Mouse (Mus musculus) forelimb bud, embryonic 11.5 days (tissue): Measurements from ENCODE around the gene Psmc1.

ENCODE experiments used
- DNase-seq: peaks from one replicate; pipeline ENCODE4 v3.0.0-alpha.2; 2012; ENCODE audit warnings: low read depth, low spot score

The Psmc1 gene

DNA sequence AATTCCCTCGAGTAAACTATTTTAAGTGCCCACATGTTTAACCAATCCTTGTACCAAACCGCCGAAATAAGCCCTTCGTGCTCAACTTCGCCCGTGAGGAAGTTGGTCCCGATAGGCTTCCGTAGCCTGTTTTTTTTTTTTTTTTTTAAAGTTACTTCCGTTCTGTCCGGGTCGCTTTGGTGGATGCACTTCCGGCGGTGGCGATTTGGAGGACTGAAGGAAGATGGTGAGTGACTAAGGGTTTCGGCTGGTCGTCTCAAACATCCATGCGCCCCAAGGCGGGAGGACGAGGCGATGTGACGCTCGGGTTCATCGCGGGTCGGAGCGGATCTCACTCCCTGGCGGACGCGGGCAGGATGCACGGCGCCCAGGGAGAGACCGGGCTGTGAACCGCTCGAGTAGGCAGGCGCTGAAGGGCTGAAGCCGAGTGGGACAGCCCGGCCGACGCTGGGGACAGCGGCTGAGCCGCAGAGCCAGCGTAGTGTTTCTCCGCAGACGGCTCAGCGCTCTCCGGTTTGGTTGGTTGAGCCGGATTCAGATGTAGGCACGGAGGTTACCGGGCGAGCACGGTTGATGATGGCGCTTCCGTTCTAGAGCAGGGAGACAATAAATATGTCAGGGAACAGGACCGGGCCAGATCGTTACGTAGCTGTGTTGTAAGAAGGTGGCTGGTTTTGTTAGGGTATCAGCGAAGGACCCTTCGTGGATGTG is at the start of gene Psmc1:
Psmc1 (plus strand) TSS at position 169 of the 711 bp plus-strand sequence.
- DNase-seq = peak; percentile 95

- no peak for DNase-seq
Observed at GRCm38 (mm10) chr12:100061071-100061470, 48.9 kb upstream of the Psmc1 start.

- no peak for DNase-seq
Observed at GRCm38 (mm10) chr12:100061826-100062225, 48.1 kb upstream of the Psmc1 start.

DNA sequence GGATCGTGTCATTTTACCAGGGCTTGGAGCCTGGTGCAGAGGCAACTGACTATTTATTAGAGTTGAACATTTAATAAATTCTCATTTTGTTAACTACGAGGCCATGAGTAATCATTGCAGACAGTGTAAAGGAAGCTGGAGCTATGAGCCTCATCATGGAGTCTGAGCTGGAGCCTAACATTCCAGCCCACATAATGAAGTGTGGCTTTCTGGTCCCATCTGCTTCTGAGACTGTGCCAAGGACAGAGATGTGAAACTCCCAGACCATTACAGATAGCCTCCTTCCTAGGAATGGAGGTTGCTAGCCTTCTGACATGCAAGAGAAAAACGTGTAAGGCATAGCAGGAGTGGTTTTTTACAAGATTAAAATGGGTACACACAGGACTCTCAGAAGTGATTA is 47.4 kb upstream of the Psmc1 start:
- DNase-seq = no peak

DNA sequence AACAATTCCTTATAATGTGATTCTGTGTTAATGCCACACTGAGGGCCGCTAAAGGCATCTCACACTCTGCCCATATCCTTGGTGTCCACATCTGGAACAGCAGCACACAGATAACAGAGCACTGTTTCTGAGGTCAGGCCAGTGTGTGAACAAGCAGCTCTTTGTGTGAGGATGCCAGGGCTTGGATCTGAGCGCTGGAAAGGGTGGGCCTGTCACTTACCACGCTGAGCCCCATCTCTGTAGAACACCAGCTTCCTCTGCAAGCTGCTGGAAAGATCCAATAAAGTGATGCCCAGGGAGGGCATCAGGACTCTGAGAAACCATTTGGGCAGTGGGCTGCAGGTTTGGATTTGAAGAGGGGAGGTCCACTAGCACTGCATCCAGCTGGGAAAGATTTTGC is 44.8 kb upstream of the Psmc1 start:
- no peak for DNase-seq

DNA sequence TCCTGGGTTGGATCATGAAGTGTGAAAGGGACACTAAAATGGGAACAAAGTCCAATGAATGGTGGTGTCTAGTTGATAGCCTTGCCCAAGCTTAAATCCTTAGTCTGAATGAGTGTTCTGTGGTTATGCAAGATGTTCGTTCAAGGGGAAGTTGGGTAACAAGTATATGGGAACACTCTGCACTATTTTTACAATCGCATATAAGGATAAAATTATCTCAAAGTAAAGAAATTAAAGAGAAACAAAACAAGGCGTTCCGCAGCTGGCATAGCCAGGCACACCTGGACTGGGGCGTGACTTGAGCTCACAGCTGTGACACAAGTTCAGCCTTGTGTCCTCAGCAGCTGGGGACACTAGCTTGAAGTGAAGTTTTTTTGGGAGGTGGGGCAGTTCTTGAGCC is 42.5 kb upstream of the Psmc1 start:
- DNase-seq = no peak

- no peak for DNase-seq
Observed at GRCm38 (mm10) chr12:100073201-100073672, 36.7 kb upstream of the Psmc1 start.

DNA sequence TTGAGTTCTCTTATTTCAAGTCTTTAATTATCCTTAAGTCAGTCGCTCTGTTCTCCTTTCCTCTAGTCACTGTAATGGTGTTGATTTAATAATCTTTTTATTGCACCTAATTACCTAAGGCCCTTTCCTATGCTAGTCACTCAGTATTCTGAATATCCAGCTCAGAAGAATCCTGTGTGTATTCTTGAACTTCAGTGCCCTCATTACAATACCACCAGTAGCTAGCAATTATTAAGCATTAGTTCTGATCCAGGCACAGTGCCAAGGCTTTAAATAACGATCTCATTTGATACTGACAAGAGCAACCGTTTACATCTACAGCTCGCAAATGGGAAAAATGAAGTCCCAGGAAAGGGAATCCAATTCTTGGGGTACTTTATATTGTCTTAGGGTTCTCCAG is 34.2 kb upstream of the Psmc1 start:
- DNase-seq = no peak

GRCm38 (mm10) chr12:100079636-100080286 is 30.2 kb upstream of the Psmc1 start:
- no peak for DNase-seq

DNA sequence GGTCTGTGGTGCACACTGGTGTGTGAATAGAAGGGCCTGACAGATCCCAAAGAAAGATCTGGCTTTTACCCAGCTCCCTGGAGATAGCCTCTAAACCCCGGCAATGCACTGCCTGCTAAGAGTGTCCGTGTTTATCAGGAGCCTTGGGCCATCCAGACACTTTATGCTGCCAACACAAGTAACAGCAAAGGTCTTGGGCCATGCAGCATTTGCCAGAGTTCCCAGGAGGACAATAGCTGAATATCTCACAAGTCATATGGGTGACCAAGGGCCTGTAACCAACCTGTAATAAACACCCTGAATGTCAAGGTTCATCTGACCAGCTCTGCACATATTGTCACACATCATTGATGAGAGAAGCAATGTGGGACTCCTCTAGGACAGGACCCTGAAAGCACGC is 21.9 kb upstream of the Psmc1 start:
- no peak for DNase-seq

DNA sequence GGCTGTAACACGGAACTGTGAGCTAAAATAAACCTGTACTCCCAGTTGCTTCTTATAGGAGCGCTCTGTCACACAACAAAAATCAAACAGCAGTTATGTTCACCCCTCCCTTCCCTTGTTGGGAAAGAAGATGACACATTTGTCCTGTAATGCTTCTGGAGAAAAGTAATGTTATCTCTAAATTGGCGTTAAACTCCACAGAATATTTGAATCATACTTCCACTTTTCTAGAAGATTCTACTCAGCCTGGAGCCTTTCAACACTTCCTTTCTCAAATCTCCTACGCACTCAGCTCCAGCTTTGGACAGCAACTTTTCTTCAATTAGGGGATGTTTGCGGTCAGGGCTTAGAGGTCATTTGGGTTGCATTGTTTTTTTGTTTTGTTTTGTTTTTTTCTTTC is 20.7 kb upstream of the Psmc1 start:
- DNase-seq = no peak

- DNase-seq = no peak
Observed at GRCm38 (mm10) chr12:100090750-100091149, 19.2 kb upstream of the Psmc1 start.

DNA sequence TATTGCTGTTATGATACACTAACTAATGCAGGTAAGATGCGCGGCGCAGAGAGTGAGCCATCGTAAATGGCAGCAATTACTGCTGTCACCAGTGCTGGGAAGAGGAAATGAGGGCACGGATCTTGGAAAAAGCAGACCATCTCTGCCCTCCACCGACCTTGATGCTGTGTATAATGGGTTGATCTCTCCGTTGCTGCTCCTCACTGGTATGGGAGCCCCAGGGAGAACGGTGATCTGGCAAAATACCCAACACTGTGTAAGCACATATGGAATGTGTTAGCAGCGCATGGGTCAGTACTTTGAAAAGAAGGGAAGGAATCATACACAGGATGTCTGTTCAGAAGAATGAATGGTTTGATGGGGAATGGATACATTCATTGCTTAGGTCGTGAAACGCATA is 16.9 kb upstream of the Psmc1 start:
- DNase-seq = no peak

- DNase-seq = no peak
Observed at GRCm38 (mm10) chr12:100099971-100100706, 9.8 kb upstream of the Psmc1 start.

DNA sequence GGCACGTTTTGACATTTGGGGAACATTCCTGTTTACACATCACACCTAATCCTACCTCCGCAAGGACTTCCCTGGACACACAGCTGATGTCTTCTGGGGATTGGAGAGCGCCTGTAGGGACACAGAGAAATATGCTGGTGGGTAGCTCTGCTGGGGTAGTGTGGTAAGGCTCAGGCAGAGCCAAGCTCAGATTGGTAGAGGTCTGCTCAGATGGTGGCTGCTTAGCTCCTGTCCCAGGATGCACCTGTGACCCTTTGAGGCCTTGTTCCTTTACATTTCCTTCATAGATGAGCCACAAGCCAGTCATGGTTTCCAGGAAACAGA is 9.3 kb upstream of the Psmc1 start:
- DNase-seq = no peak

GRCm38 (mm10) chr12:100101651-100102050 is 8.3 kb upstream of the Psmc1 start:
- no peak for DNase-seq

GRCm38 (mm10) chr12:100104530-100104929 is 5.4 kb upstream of the Psmc1 start:
- DNase-seq = no peak

DNA sequence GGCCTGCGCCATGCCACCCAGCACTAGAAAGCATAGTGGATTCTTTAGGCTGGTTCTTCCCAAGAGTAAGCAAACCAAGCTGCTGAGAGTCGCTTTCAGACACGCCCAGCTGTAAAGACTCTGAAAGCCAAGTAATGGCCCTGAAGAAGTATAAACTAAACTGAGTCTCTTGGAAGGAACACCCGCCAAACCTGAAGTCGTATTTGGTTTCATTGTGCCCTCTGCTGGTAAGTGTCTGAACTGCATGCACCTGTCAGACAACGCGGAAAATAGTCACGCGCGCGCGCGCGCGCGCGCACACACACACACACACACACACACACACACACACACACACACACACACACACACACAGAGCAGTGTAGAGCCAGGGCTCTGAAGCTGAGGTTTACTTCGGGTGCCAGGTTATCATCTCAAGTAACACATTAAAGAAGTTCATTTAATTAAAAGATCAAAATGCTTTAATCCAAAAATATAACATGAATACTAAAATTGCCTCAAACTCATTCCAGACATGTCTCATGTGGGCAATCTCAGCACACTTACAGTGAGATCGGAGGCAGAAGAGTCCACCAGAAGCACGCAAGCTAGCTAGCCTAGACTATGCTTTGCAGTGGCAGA is 3.6 kb upstream of the Psmc1 start:
- peak; percentile 86 for DNase-seq

DNA sequence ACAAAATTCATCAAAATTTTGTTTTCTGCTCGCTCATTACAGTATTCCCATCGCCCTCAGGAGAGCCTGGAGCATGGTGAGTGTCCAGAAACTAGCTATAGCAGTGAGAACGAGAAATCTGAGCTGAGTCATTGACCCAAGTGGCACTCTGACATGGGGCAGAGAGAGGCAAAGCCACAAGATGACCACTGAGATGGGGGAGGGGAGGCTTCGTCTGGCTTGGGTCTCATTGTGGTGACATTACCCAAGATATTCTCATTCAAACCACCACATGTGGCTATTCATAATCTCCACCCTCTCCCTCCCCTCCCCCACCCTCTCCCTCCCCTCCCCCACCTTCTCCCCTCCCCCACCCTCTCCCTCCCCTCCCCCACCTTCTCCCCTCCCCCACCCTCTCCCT is 2.5 kb upstream of the Psmc1 start:
- DNase-seq = no peak

GRCm38 (mm10) chr12:100115982-100116381 is 6.0 kb downstream of the Psmc1 start:
- DNase-seq = no peak

DNA sequence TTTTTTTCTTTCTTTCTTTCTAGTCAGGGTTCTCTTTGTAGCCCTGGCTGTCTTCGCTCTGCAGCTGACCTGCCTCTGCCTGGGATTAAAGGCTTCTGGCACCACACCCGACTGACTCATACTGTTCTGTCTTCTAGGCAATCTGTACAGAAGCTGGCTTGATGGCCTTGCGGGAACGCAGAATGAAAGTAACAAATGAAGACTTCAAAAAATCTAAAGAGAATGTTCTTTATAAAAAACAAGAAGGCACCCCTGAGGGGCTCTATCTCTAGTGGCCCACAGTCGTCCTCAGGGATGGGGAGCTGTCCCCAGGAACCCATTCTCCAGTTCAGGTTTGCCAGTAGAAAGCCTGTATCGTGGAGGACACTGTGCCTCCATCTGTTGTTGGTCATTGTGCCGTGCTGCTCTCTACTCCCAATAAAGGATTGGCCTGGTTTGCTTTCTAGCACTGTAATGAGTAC is 13.0 kb downstream of the Psmc1 start:
- no peak for DNase-seq

DNA sequence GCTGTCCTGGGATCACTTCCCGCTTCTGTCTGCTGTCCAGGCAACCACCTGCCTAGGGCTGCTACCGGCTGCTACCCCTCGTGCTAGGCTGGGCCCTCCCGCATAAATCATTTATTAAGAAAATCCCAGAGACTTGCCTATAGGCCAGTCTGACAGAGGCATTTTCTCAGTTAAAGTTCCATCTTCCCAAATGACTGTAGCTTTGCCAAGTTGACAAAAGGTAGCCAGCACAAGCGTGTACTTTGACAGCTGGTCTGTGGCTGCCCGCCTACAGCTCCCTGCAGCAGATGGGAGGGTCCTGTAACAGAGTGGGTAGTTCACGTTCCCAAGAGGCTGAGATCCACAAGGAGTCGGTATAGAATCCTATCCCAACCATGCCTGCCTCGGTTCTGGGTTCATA is 13.5 kb downstream of the Psmc1 start:
- no peak for DNase-seq
